Mouse (Mus musculus): ENCODE results near the gene Rab26. TPM values are rescaled to one million over a fixed set of nuclear protein-coding genes. Genes with fewer than 3 reads are reported as not detected.

Gene Rab26
- polyA plus RNA-seq, 1 experiment from 2014 or later, result 8.8 TPM

- no peak overlapping the region for H3K4me3 ChIP-seq
- H3K9ac ChIP-seq, result no peak overlapping the region
- ATAC-seq (replicated peaks), result no peak
- H3K4me1 ChIP-seq, result peaks cover 7% of the 10 kb centered on the region; the same call in 1 of the 2 replicates
- H3K36me3 ChIP-seq (replicated peaks), result peaks cover 71% of the 10 kb centered on the region
- H3K27me3 ChIP-seq (replicated peaks), result no peaks in the 10 kb centered on the region
- WGBS, result 96% methylated on average over 10 of the region's 10 CpGs
- no peak overlapping the region for H3K27ac ChIP-seq
- H3K4me2 ChIP-seq, result no peak overlapping the region
- H3K9me3 ChIP-seq, result no peaks in the 10 kb centered on the region
Observed at GRCm38 (mm10) chr17:24504085-24504484, 29.9 kb downstream of the Rab26 start.

- Histone ChIP-seq H3K27me3 (replicated peaks) (no peaks in the 10 kb centered on the region), H3K9ac (no peak overlapping the region), H3K9me3 (no peaks in the 10 kb centered on the region), H3K4me2 (no peak overlapping the region), H3K4me1 (peaks cover 7% of the 10 kb centered on the region; the same call in 1 of the 2 replicates), H3K36me3 (replicated peaks) (peaks cover 77% of the 10 kb centered on the region), H3K4me3 (no peak overlapping the region), H3K27ac (no peak overlapping the region)
- 29% methylated on average over 11 of the region's 11 CpGs for WGBS
- ATAC-seq (replicated peaks), result no peak
Observed at GRCm38 (mm10) chr17:24502208-24502607, 31.8 kb downstream of the Rab26 start.

- peaks cover 51% of the 10 kb centered on the region for H3K36me3 ChIP-seq (replicated peaks)
- no peak overlapping the region for H3K4me3 ChIP-seq
Observed at GRCm38 (mm10) chr17:24496026-24496425, 38.0 kb downstream of the Rab26 start.

GRCm38 (mm10) chr17:24495443-24495842 is 38.6 kb downstream of the Rab26 start:
- 79% methylated on average over 3 of the region's 3 CpGs for WGBS
- Histone ChIP-seq H3K4me2 (no peak overlapping the region), H3K36me3 (replicated peaks) (peaks cover 45% of the 10 kb centered on the region), H3K9ac (no peak overlapping the region), H3K4me3 (no peak overlapping the region), H3K9me3 (no peaks in the 10 kb centered on the region), H3K4me1 (peaks cover 11% of the 10 kb centered on the region), H3K27ac (0 out of 2 replicates have a peak overlapping the region, but pooled peaks have one; percentile 32), H3K27me3 (replicated peaks) (no peaks in the 10 kb centered on the region)
- no peak for ATAC-seq (replicated peaks)

More at GRCm38 (mm10) chr17:24496026-24496425, 38.0 kb downstream of the Rab26 start:
- no peak for ATAC-seq (replicated peaks)
- 76% methylated on average over 1 of the region's 1 CpGs for WGBS
- Histone ChIP-seq H3K4me2 (no peak overlapping the region), H3K27me3 (replicated peaks) (no peaks in the 10 kb centered on the region), H3K9me3 (no peaks in the 10 kb centered on the region), H3K4me1 (peaks cover 5% of the 10 kb centered on the region; the same call in 1 of the 2 replicates), H3K9ac (no peak overlapping the region), H3K27ac (no peak overlapping the region)

- no peak overlapping the region for H3K4me3 ChIP-seq
- 47% methylated on average over 2 of the region's 2 CpGs for WGBS
- no peak overlapping the region for H3K27ac ChIP-seq
- no peaks in the 10 kb centered on the region for H3K27me3 ChIP-seq (replicated peaks)
- H3K9me3 ChIP-seq, result no peaks in the 10 kb centered on the region
- H3K36me3 ChIP-seq (replicated peaks), result peaks cover 40% of the 10 kb centered on the region
- no peak overlapping the region for H3K9ac ChIP-seq
- H3K4me2 ChIP-seq, result no peak overlapping the region
- ATAC-seq (replicated peaks), result peak; percentile 38
- H3K4me1 ChIP-seq, result peaks cover 17% of the 10 kb centered on the region
Observed at GRCm38 (mm10) chr17:24494627-24495335, 39.2 kb downstream of the Rab26 start.

GRCm38 (mm10) chr17:24490399-24490798 is 43.6 kb downstream of the Rab26 start:
- H3K9ac ChIP-seq, result 0 out of 2 replicates have a peak overlapping the region, but pooled peaks have one; percentile 97
- ATAC-seq (replicated peaks), result no peak
- 61% methylated on average over 4 of the region's 4 CpGs for WGBS
- peak overlapping the region; percentile 98 for H3K27ac ChIP-seq
- H3K4me1 ChIP-seq, result peaks cover 36% of the 10 kb centered on the region
- no peaks in the 10 kb centered on the region for H3K9me3 ChIP-seq
- H3K4me2 ChIP-seq, result peak overlapping the region; percentile 91
- no peaks in the 10 kb centered on the region for H3K36me3 ChIP-seq (replicated peaks)
- peak overlapping the region; percentile 98; the same call in 1 of the 2 replicates for H3K4me3 ChIP-seq
- H3K27me3 ChIP-seq (replicated peaks), result no peaks in the 10 kb centered on the region

GRCm38 (mm10) chr17:24489265-24490030 is 44.6 kb downstream of the Rab26 start:
- 14% methylated on average over 19 of the region's 19 CpGs for WGBS
- H3K4me3 ChIP-seq, result peak overlapping the region; percentile 98
- peak overlapping the region; percentile 98 for H3K27ac ChIP-seq
- ATAC-seq (replicated peaks), result peak; percentile 43
- no peaks in the 10 kb centered on the region for H3K36me3 ChIP-seq (replicated peaks)
- H3K4me2 ChIP-seq, result peak overlapping the region; percentile 91
- peak overlapping the region; percentile 97 for H3K9ac ChIP-seq
- no peaks in the 10 kb centered on the region for H3K27me3 ChIP-seq (replicated peaks)
- H3K4me1 ChIP-seq, result peaks cover 38% of the 10 kb centered on the region
- no peaks in the 10 kb centered on the region for H3K9me3 ChIP-seq

GRCm38 (mm10) chr17:24488662-24489264 is 45.2 kb downstream of the Rab26 start:
- Histone ChIP-seq H3K4me2 (peak overlapping the region; percentile 91), H3K9me3 (no peaks in the 10 kb centered on the region), H3K27me3 (replicated peaks) (no peaks in the 10 kb centered on the region), H3K4me1 (peaks cover 38% of the 10 kb centered on the region), H3K4me3 (peak overlapping the region; percentile 98), H3K36me3 (replicated peaks) (no peaks in the 10 kb centered on the region), H3K9ac (peak overlapping the region; percentile 97), H3K27ac (peak overlapping the region; percentile 98)
- WGBS, result 1% methylated on average over 59 of the region's 81 CpGs
- ATAC-seq (replicated peaks), result peak; percentile 74

- peak; percentile 64 for ATAC-seq (replicated peaks)
- H3K27ac ChIP-seq, result peak within 1 kb of the TSS; percentile 98
- peaks cover 38% of the 10 kb centered on the region for H3K4me1 ChIP-seq
- no peaks in the 10 kb centered on the region for H3K27me3 ChIP-seq (replicated peaks)
- peak within 1 kb of the TSS; percentile 91 for H3K4me2 ChIP-seq
- peak within 1 kb of the TSS; percentile 98 for H3K4me3 ChIP-seq
- WGBS, result under 1% methylated on average over 41 of the region's 45 CpGs
- H3K9ac ChIP-seq, result peak within 1 kb of the TSS; percentile 97
- no peaks in the 10 kb centered on the region for H3K9me3 ChIP-seq
- H3K36me3 ChIP-seq (replicated peaks), result no peaks in the 10 kb centered on the region
Observed at GRCm38 (mm10) chr17:24488186-24488661, 45.8 kb downstream of the Rab26 start, which contains the start of gene Caskin1. Gene Caskin1 (plus strand): TSS chr17:24488601.

GRCm38 (mm10) chr17:24485090-24485860 is 48.7 kb downstream of the Rab26 start:
- 45% methylated on average over 11 of the region's 11 CpGs for WGBS
- H3K9ac ChIP-seq, result no peak overlapping the region; the same call in 1 of the 2 replicates
- H3K4me2 ChIP-seq, result no peak overlapping the region
- peak overlapping the region; percentile 26; the same call in 1 of the 2 replicates for H3K27ac ChIP-seq
- no peak overlapping the region for H3K4me3 ChIP-seq
- H3K27me3 ChIP-seq (replicated peaks), result no peaks in the 10 kb centered on the region
- no peaks in the 10 kb centered on the region for H3K36me3 ChIP-seq (replicated peaks)
- H3K9me3 ChIP-seq, result no peaks in the 10 kb centered on the region
- no peak for ATAC-seq (replicated peaks)
- H3K4me1 ChIP-seq, result peaks cover 30% of the 10 kb centered on the region

GRCm38 (mm10) chr17:24483495-24483894 is 50.5 kb downstream of the Rab26 start:
- H3K27ac ChIP-seq, result no peak overlapping the region
- H3K36me3 ChIP-seq (replicated peaks), result no peaks in the 10 kb centered on the region
- no peak overlapping the region for H3K4me3 ChIP-seq
- WGBS, result 71% methylated on average over 3 of the region's 3 CpGs
- ATAC-seq (replicated peaks), result no peak
- H3K9ac ChIP-seq, result no peak overlapping the region
- H3K9me3 ChIP-seq, result no peaks in the 10 kb centered on the region
- H3K4me1 ChIP-seq, result peaks cover 25% of the 10 kb centered on the region
- no peak overlapping the region for H3K4me2 ChIP-seq
- H3K27me3 ChIP-seq (replicated peaks), result no peaks in the 10 kb centered on the region

Data from midbrain, embryonic 15.5 days (tissue).